Mouse (Mus musculus) heart, adult 2 months (tissue): ENCODE measurements around the gene Atp6v1g1. TPM values are rescaled to one million over a fixed set of nuclear protein-coding genes. Genes with fewer than 3 reads are reported as not detected.
A peak's percentile ranks its signal among the peaks of the same experiment; 100 is the strongest.

Source experiments
- DNase-seq, 2 experiments: peaks; one replicate each; pipeline ENCODE4 v3.0.0; 2021
- H3K27ac ChIP-seq: fragments of 200-600 bp; 2 replicates; pipeline ENCODE4 v1.8.1; 2022
- H3K27me3 ChIP-seq: fragments of 200-500 bp; 2 replicates; pipeline ENCODE4 v1.6.1; 2012; ENCODE audit warnings: mild to moderate bottlenecking, low read length, inconsistent platforms, mixed read lengths; ENCODE audit not compliant: control insufficient read depth, insufficient read depth
- H3K36me3 ChIP-seq: fragments of 200-500 bp; 2 replicates; pipeline ENCODE4 v1.6.1; 2012; ENCODE audit warnings: low read length, inconsistent platforms; ENCODE audit not compliant: control insufficient read depth, insufficient read depth
- H3K4me1 ChIP-seq: fragments of 200-500 bp; 2 replicates; pipeline ENCODE4 v1.6.1; 2011; ENCODE audit warnings: low read length; ENCODE audit not compliant: control insufficient read depth, insufficient read depth
- H3K4me3 ChIP-seq: fragments of 200-600 bp; 2 replicates; pipeline ENCODE4 v1.8.1; 2022
- H3K79me2 ChIP-seq: fragments of 200-500 bp; replicated peaks from 2 replicates; pipeline ENCODE4 v1.6.1; 2012; ENCODE audit warnings: mild to moderate bottlenecking, inconsistent platforms, low read length, moderate library complexity, mixed read lengths; ENCODE audit not compliant: control insufficient read depth, insufficient read depth
- H3K9ac ChIP-seq: fragments of 200-500 bp; 2 replicates; pipeline ENCODE4 v1.6.1; 2012; ENCODE audit warnings: low read depth, mild to moderate bottlenecking, control low read depth, inconsistent platforms, low read length, mixed read lengths
- CTCF ChIP-seq: fragments of 200-600 bp; IDR thresholded peaks from 2 replicates; pipeline ENCODE4 v1.8.1; 2022; ENCODE audit warnings: antibody characterized with exemption, mild to moderate bottlenecking, moderate library complexity
- EP300 ChIP-seq: fragments of 200-500 bp; IDR thresholded peaks from 2 replicates; pipeline ENCODE4 v1.6.1; 2011; ENCODE audit warnings: low read depth, low read length, control low read depth; ENCODE audit not compliant: insufficient read depth
- POLR2A ChIP-seq: fragments of 200-500 bp; IDR thresholded peaks from 2 replicates; pipeline ENCODE4 v1.6.1; 2011; ENCODE audit warnings: mild to moderate bottlenecking, low read depth, low read length, control low read depth; ENCODE audit not compliant: insufficient read depth
- WGBS: fragments of 180-500 bp; shearing (Covaris S2); methylation state at CpG from one replicate; pipeline ENCODE4 v1.1.7; 2018; 5-methylcytosine and 5-hydroxymethylcytosine counted together
- intact Hi-C: fragments of 180-260 bp; cut with DNase I; formaldehyde crosslinking; loops from one replicate; pipeline ENCODE4 v1.15.1; 2025
- long read RNA-seq: library from polyadenylated mRNA; stranded (forward); transcript quantifications from one replicate; pipeline ENCODE4 v2.0.0, GENCODE M21; 2021
- polyA plus RNA-seq: library from polyadenylated mRNA; depleted of rRNA; stranded (reverse); fragments of >200 nt; gene quantifications from 2 replicates; pipeline ENCODE4 v1.2.3, GENCODE M21; 2012; rRNA removed
- total RNA-seq, 2 experiments: library from RNA; stranded (reverse); gene quantifications; 2 replicates each; pipeline ENCODE4 v1.2.3; 2021

Gene Atp6v1g1
- 100 to 1,000 TPM; 138 to 164 TPM for total RNA-seq
- polyA plus RNA-seq: 53.6 and 80.9 TPM in 2 replicates
- long read RNA-seq, transcript Atp6v1g1-201 (3 exons, 1,135 nt): major isoform, 150 of 161 reads
- long read RNA-seq, partial matches to known transcripts: 5 of 161 reads
- long read RNA-seq, other reads (novel, unspliced or antisense): 6 of 161 reads

DNA sequence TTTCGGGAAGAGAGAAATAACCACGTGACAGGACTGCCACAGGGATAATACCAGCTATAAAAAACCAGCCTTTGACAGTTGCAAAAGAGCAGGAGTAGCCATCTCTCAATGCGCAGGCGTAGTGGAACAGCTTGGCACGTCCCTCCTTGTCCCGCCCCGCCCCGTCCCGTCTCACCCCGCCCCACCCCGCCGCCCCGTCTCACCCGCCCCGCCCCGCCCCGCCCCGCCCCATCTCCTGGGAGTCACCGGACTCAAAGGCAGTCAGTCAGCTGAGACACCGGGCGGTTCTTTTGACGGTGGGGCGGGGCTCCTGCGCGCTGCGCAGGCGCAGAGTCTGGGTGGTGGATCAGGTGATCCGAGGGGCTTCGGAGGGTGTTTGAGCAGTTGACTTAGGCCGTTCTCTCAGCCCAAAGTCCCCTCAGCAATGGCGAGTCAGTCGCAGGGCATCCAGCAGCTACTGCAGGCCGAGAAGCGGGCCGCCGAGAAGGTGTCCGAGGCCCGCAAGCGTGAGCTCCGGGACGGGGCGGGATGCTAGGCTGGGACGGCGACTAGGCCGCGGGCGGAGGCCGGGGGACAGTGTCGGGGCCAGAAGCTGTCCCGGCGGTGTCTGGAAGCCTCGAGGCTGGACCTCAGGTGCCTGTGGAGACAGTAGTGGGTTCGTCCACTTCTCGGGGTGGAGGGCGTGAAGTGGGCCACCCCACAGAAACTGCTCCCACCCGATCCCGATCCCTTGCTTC lies at the start of gene Atp6v1g1:
TSS of gene Atp6v1g1 (plus strand) at position 279 of the 737 bp plus-strand sequence.
- Histone ChIP-seq H3K79me2 (no peaks in the 10 kb centered on the region; the same call in 1 of the 2 replicates), H3K9ac (peak within 1 kb of the TSS; percentile 97), H3K4me1 (peaks cover 10% of the 10 kb centered on the region), H3K36me3 (peaks cover 21% of the 10 kb centered on the region), H3K27me3 (no peaks in the 10 kb centered on the region), H3K4me3 (peak within 1 kb of the TSS; percentile 84), H3K27ac (peak within 1 kb of the TSS; percentile 89)
- under 1% methylated on average over 57 of the region's 57 CpGs for WGBS
- peak; percentile 95 to 97 for DNase-seq
- no peak for TF ChIP-seq EP300
- TF ChIP-seq POLR2A: peak; percentile 81
- no peak for TF ChIP-seq CTCF
- intact Hi-C loops: loop anchor here (1.0 to 5.0 kb wide), 3 partner anchors 14 to 127 kb away; partner anchors contain the start of genes Tmem268 and Whrn

DNA sequence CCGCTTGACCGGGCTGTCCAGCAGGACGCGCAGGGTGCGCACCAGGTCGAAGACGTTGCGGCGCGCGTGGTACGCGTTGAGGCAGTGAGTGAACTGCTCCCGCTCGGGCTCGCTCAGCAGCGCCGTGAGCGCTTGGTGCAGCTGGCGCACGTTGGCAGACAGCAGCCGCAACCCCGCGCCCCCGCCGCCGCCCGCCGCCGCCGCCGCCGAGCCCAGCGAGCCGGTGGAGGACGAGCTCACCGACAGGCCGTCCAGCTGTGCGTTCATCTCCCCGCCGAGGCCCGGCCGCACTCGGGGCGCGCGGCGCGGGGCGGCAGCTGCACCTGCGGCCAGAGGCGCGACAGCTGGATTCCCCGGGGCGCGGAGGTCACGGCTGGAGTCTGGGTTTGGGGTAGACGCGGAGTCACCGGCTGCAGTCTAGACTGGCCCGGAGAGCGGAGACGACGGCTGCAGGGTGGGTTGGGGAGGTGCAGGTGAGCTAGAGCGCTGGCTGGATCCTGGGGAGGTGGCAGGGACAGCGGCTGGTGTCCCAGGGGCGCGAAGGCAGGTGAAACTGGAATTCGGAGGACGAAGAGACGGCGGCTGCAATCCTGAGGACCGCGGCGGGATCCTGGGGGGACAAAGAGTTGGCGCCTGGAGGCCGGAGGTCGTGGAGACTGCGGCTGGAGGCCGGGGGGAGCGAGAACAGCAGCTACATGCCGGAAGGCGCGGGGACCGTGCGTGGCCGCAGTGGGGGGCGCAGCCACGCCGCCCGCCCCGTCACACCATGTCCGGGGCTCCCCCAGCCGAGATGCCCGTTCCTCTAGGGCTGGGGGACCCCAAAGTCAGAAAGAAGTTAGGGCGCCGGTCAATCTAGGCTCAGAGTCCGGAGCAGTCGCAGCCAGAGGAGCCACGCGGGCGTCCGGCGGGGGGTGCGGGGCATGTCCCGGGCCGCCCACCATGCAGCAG lies 49.3 kb upstream of the Atp6v1g1 start:
- Histone ChIP-seq H3K4me3 (peak overlapping the region; percentile 57), H3K4me1 (peaks cover 3% of the 10 kb centered on the region), H3K27me3 (peaks cover 2% of the 10 kb centered on the region; the same call in 1 of the 2 replicates), H3K79me2 (no peaks in the 10 kb centered on the region), H3K27ac (peak overlapping the region; percentile 22; the same call in 1 of the 2 replicates), H3K36me3 (no peaks in the 10 kb centered on the region), H3K9ac (peak overlapping the region; percentile 54)
- WGBS: under 1% methylated on average over 101 of the region's 107 CpGs
- intact Hi-C loops: loop anchor here (5.0 kb wide), 2 partner anchors 47 to 128 kb away; partner anchors contain the start of gene Atp6v1g1
- DNase-seq: peak; percentile 57 to 58
- no peak for TF ChIP-seq CTCF
- TF ChIP-seq POLR2A: no peak
- no peak for TF ChIP-seq EP300

DNA sequence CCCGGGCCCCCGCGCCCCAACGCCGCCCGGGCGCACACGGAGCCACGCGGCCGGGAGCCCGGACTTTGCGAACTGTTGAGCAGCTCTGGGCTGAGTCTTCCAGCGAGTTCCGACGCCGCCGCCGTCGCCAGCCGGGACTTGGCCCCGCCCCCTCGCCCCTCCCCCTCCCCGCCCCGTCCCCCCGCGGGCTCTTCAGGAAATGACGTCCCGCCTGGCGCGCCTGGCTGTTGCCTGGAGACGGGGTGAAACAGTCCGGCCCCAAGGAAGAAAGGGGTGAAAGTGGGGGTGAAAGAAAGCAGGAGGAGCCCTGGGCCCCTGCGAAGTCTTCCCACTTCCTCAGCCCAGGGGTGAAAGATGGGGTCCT lies 48.7 kb upstream of the Atp6v1g1 start, which contains the start of gene Whrn:
TSS of gene Whrn (minus strand) at position 77 of the 364 bp plus-strand sequence.
- Histone ChIP-seq H3K9ac (peak within 1 kb of the TSS; percentile 54), H3K4me3 (peak within 1 kb of the TSS; percentile 57), H3K27ac (peak within 1 kb of the TSS; percentile 22; the same call in 1 of the 2 replicates), H3K79me2 (no peaks in the 10 kb centered on the region), H3K36me3 (no peaks in the 10 kb centered on the region), H3K27me3 (peaks cover 2% of the 10 kb centered on the region; the same call in 1 of the 2 replicates), H3K4me1 (peaks cover 3% of the 10 kb centered on the region)
- intact Hi-C loops: loop anchor here (5.0 kb wide), 2 partner anchors 46 to 129 kb away; partner anchors contain the start of gene Atp6v1g1
- TF ChIP-seq EP300: no peak
- no peak for TF ChIP-seq CTCF
- TF ChIP-seq POLR2A: peak; percentile 42; the same call in 1 of the 2 replicates
- DNase-seq: peak; percentile 80 to 85
- WGBS: under 1% methylated on average over 34 of the region's 34 CpGs

DNA sequence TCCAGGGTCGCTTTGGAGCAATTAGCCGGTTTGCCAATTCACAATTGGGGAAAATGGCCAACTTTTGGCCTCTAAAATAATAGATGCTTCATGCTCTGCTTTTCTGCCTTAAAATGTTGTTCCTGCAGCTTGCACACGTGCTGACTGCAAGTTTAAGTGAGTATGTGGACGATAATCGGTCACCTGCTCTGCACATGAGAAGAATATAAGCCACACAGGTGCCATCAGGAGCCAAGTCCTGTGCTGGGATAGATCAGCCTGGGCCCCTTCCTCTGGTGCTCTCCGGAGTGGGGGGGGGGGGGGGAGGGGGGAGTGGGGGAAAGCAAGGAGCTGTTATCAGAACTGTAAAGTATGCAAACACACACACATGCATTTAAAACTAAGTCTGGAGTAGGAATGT lies 48.3 kb upstream of the Atp6v1g1 start:
- no peak for DNase-seq
- no peaks in the 10 kb centered on the region for H3K79me2 ChIP-seq
- intact Hi-C loops: loop anchor here (5.0 kb wide), 2 partner anchors 46 to 129 kb away; partner anchors contain the start of gene Atp6v1g1
- TF ChIP-seq EP300 (no peak), CTCF (no peak)
- WGBS: 12% methylated on average over 6 of the region's 6 CpGs
- peaks cover 3% of the 10 kb centered on the region for H3K4me1 ChIP-seq
- peak overlapping the region; percentile 22; the same call in 1 of the 2 replicates for H3K27ac ChIP-seq
- H3K27me3 ChIP-seq: peaks cover 2% of the 10 kb centered on the region; the same call in 1 of the 2 replicates
- peak overlapping the region; percentile 13 for H3K9ac ChIP-seq
- no peaks in the 10 kb centered on the region for H3K36me3 ChIP-seq
- H3K4me3 ChIP-seq: peak overlapping the region; percentile 57

- TF ChIP-seq POLR2A: no peak
- TF ChIP-seq CTCF: peak; percentile 50
- no peak overlapping the region for H3K27ac ChIP-seq
- no peak overlapping the region for H3K4me3 ChIP-seq
- peaks cover 3% of the 10 kb centered on the region for H3K4me1 ChIP-seq
- no peak overlapping the region for H3K9ac ChIP-seq
- DNase-seq: no peak
- intact Hi-C loops: loop anchor here (2.0 to 5.0 kb wide), 3 partner anchors 44 to 131 kb away; partner anchors contain the start of gene Atp6v1g1
- no peaks in the 10 kb centered on the region for H3K79me2 ChIP-seq
- 41% methylated on average over 3 of the region's 3 CpGs for WGBS
- H3K27me3 ChIP-seq: peaks cover 2% of the 10 kb centered on the region; the same call in 1 of the 2 replicates
- no peaks in the 10 kb centered on the region for H3K36me3 ChIP-seq
Observed at GRCm38 (mm10) chr4:63498346-63498745, 46.2 kb upstream of the Atp6v1g1 start.
